Comparison of ENCODE assay signal across 8 mouse cellular contexts in the genomic region with DNA sequence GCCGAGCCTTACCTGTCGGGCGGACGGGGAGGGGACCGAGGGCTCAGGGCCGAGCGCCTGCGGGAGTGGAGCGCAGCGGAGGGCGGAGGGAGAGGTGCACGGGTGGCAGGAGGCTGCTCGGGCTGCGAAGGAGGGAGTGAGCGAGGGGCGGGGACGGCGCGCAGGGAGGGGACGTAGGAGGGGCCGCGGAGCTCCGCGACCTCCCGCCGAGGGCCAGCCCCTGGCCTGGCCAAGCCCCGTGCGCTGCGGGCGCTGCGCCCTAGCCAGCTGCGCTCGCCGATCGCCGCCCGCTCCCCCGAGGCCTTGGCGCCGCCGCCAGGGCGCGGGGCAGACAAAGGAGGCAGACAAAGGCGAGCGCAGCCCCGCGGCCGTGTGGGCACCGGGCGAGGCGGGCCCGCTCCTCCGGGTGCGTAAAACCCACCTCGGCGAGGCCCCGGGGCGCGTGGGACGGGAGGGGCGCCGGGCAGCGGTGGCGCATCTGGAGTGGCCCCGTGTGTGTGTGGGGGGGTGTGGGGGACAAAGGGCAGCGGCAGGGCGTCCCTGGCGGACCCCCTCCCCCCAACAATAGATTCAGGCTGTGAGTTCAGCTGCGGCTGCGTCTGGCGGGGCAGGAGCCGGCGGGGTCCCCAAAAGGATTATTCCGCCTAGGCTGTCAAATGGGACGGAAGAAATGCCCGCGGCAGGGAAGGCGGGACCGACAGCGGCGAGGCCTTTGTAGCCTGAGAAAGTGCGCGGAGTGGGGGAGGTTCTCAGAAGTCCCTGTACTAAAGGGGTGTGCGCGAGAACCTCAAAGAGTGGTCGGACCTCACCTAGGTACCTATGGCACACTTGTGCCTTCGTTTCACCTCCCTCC. TPM values are rescaled to one million over a fixed set of nuclear protein-coding genes. Genes with fewer than 3 reads are reported as not detected.
DNase-seq lines count a peak whose midpoint lies in the region; TF ChIP-seq lines count a peak whose summit lies in the region.

Gene Draxin (minus strand): TSS at position 138 of the 853 bp plus-strand sequence.

- DNase-seq in adrenal gland, adult 2 months = peak; percentile 77
- DNase-seq in adrenal gland, postnatal 4 days (ENCODE audit: low spot score in 2 of 2) = no peak
- peak; percentile 84 for DNase-seq in forebrain, embryonic 10.5 days (ENCODE audit: extremely low spot score, low spot score)
- peak; percentile 35 for DNase-seq in kidney, adult 9 months
- DNase-seq in lung, postnatal 14 days = peak; percentile 52
- DNase-seq in right cerebral cortex, postnatal 4 days = peak; percentile 72
- DNase-seq in left cerebral cortex, postnatal 25 days (ENCODE audit: low spot score in 2 of 2) = no peak

- H3K4me3 ChIP-seq in E14TG2a.4 (replicated peaks; ENCODE audit: low read length) = peak within 1 kb of the TSS; percentile 83
- peak within 1 kb of the TSS; percentile 78 for H3K4me3 ChIP-seq in forebrain, embryonic 10.5 days

- H3K36me3 ChIP-seq in E14TG2a.4 (ENCODE audit: insufficient read depth, low read length) = no peaks in the 10 kb centered on the region
- peaks cover 3% of the 10 kb centered on the region; the same call in 1 of the 2 replicates for H3K36me3 ChIP-seq in forebrain, embryonic 10.5 days (replicated peaks)

- no peak for TF ChIP-seq CTCF in E14TG2a.4 (conservative IDR thresholded peaks at IDR 0.05; ENCODE audit: low read length)

- peaks cover 72% of the 10 kb centered on the region for H3K27me3 ChIP-seq in E14TG2a.4 (ENCODE audit: insufficient read depth, low read length)
- peaks cover 56% of the 10 kb centered on the region for H3K27me3 ChIP-seq in forebrain, embryonic 10.5 days (ENCODE audit: poor library complexity, severe bottlenecking)

- no peaks in the 10 kb centered on the region for H3K9me3 ChIP-seq in E14TG2a.4 (ENCODE audit: low read length)
- 0 out of 2 replicates have a peak, but pooled peaks cover 3% of the 10 kb centered on the region for H3K9me3 ChIP-seq in forebrain, embryonic 10.5 days

- WGBS in forebrain, embryonic 10.5 days = under 1% methylated on average over 84 of the region's 87 CpGs

- intact Hi-C loops in left cerebral cortex, postnatal 25 days (cut with DNase I) = no loop called here

- peaks cover 18% of the 10 kb centered on the region for H3K4me1 ChIP-seq in E14TG2a.4 (replicated peaks; ENCODE audit: low read depth, low read length)
- H3K4me1 ChIP-seq in forebrain, embryonic 10.5 days = peaks cover 48% of the 10 kb centered on the region

- H3K27ac ChIP-seq in forebrain, embryonic 10.5 days = peak within 1 kb of the TSS; percentile 99

RNA-seq across cellular contexts. Expression of gene Draxin, which starts in this region (rescaled TPM):
- under 1 TPM; 0.14 TPM for total RNA-seq in adrenal gland, adult 2 months (2021)
- polyA plus RNA-seq in adrenal gland, adult 2 months (2012; rRNA removed) = 0.07 and 0.12 TPM in 2 replicates
- total RNA-seq in adrenal gland, postnatal 4 days (2021) = 1 to 10 TPM in 1 of 2 experiments, under 1 TPM in 1; 0.42 to 1.0 TPM
- 1.6 and 2.2 TPM in 2 replicates for polyA plus RNA-seq in forebrain, embryonic 10.5 days (2016; fragmentation: Nextera tagmentation; extraction: Ambion mirVana)
- under 1 TPM; 0.28 to 0.37 TPM for total RNA-seq in left cerebral cortex, postnatal 25 days (2021)

Comparison
In these comparisons a context has a peak if more than half of its experiments do, and no peak if none do; other contexts are left out.
1. Peak in DNase-seq in adrenal gland, adult 2 months; RNA of the gene not detected or under 1 TPM.
2. DNase-seq: peak in forebrain, embryonic 10.5 days (single experiment), kidney, adult 9 months (single experiment), lung, postnatal 14 days (single experiment) and right cerebral cortex, postnatal 4 days (single experiment); none in adrenal gland, postnatal 4 days (0 of 2) and left cerebral cortex, postnatal 25 days (0 of 2).